Mouse (Mus musculus): ENCODE measurements around the gene Cdc25a.

Gene Cdc25a

GRCm38 (mm10) chr9:109874797-109875691, at the start of gene Cdc25a:
Cdc25a (plus strand) TSS chr9:109875579.
- peak; percentile 98 for DNase-seq

- DNase-seq: no peak
These were observed 49.6 kb upstream of the Cdc25a start for GRCm38 (mm10) chr9:109825739-109826138.

- no peak for DNase-seq
These were observed 49.2 kb upstream of the Cdc25a start for GRCm38 (mm10) chr9:109826181-109826580.

GRCm38 (mm10) chr9:109832391-109833087, 42.8 kb upstream of the Cdc25a start, which contains the start of gene Nme6:
Nme6 (plus strand) TSS chr9:109832749.
- DNase-seq: peak; percentile 80

- no peak for DNase-seq
These were observed 42.3 kb upstream of the Cdc25a start for GRCm38 (mm10) chr9:109833088-109833412.

- no peak for DNase-seq
These were observed 26.0 kb upstream of the Cdc25a start, which contains the start of gene Camp for GRCm38 (mm10) chr9:109849312-109849758. Camp (minus strand) TSS chr9:109849617.

GRCm38 (mm10) chr9:109850099-109850498, 25.3 kb upstream of the Cdc25a start:
- no peak for DNase-seq

- DNase-seq: no peak
These were observed 21.0 kb upstream of the Cdc25a start for GRCm38 (mm10) chr9:109854341-109854740.

- DNase-seq: no peak
These were observed 19.4 kb upstream of the Cdc25a start for GRCm38 (mm10) chr9:109855947-109856346.

GRCm38 (mm10) chr9:109862397-109863044, 12.9 kb upstream of the Cdc25a start:
- peak; percentile 35 for DNase-seq

GRCm38 (mm10) chr9:109863085-109863484, 12.3 kb upstream of the Cdc25a start:
- no peak for DNase-seq

GRCm38 (mm10) chr9:109866218-109866617, 9.2 kb upstream of the Cdc25a start:
- DNase-seq: no peak

- no peak for DNase-seq
These were observed 4.3 kb upstream of the Cdc25a start for GRCm38 (mm10) chr9:109870983-109871572.

GRCm38 (mm10) chr9:109875695-109876601, 569 bp downstream of the Cdc25a start:
- no peak for DNase-seq

GRCm38 (mm10) chr9:109876756-109877155, 1.4 kb downstream of the Cdc25a start:
- peak; percentile 50 for DNase-seq

GRCm38 (mm10) chr9:109877666-109878065, 2.3 kb downstream of the Cdc25a start:
- DNase-seq: no peak

- no peak for DNase-seq
These were observed 3.9 kb downstream of the Cdc25a start for GRCm38 (mm10) chr9:109879305-109879704.

GRCm38 (mm10) chr9:109886259-109886658, 10.9 kb downstream of the Cdc25a start:
- DNase-seq: no peak

- DNase-seq: no peak
These were observed 11.9 kb downstream of the Cdc25a start for GRCm38 (mm10) chr9:109887321-109887720.

- peak; percentile 75 for DNase-seq
These were observed 16.1 kb downstream of the Cdc25a start for GRCm38 (mm10) chr9:109891501-109891900.

GRCm38 (mm10) chr9:109892651-109893250, 17.4 kb downstream of the Cdc25a start:
- DNase-seq: peak; percentile 75
